11 mouse cellular contexts compared by ENCODE assay signal in genomic region chr1:119048988-119049387, GRCm38 (mm10). TPM values are rescaled to one million over a fixed set of nuclear protein-coding genes. Genes with fewer than 3 reads are reported as not detected.
DNase-seq lines count a peak whose midpoint lies in the region; ATAC-seq and TF ChIP-seq lines count a peak whose summit lies in the region.
"Had no signal": no experiment of that assay in that cellular context is flagged by ENCODE, and none has a peak within 500 bp of the region (broad histone marks: within the 10 kb centered on the region; RNA-seq: fewer than 3 reads in every experiment).

No protein-coding gene starts in this region.

- peak overlapping the region; percentile 30 for H3K9ac ChIP-seq in kidney, embryonic 16.5 days (replicated peaks; ENCODE audit: low read length)
- peak overlapping the region; percentile 79 for H3K9ac ChIP-seq in forebrain, embryonic 12.5 days
- peak overlapping the region; percentile 53 for H3K9ac ChIP-seq in limb, embryonic 14.5 days (ENCODE audit: low read depth, low read length, severe bottlenecking)

- no peak for TF ChIP-seq POLR2A in limb, embryonic 14.5 days (IDR thresholded peaks at IDR 0.05; ENCODE audit: borderline replicate concordance, extremely low read depth, insufficient read depth, insufficient read length)

- H3K9me3 ChIP-seq in kidney, embryonic 16.5 days (ENCODE audit: low read length): no peaks in the 10 kb centered on the region
- no peaks in the 10 kb centered on the region for H3K9me3 ChIP-seq in forebrain, embryonic 12.5 days
- H3K9me3 ChIP-seq in limb, embryonic 14.5 days (ENCODE audit: control insufficient read depth, low read length): no peaks in the 10 kb centered on the region

- H3K4me2 ChIP-seq in kidney, embryonic 16.5 days (replicated peaks; ENCODE audit: low read depth, low read length): peak overlapping the region; percentile 82
- H3K4me2 ChIP-seq in forebrain, embryonic 12.5 days: peak overlapping the region; percentile 83
- peak overlapping the region; percentile 92 for H3K4me2 ChIP-seq in limb, embryonic 14.5 days (replicated peaks; ENCODE audit: low read depth, low read length, severe bottlenecking)

- no peak for ATAC-seq in kidney, embryonic 16.5 days (ENCODE audit: low FRiP score, low TSS enrichment)
- no peak for ATAC-seq in forebrain, embryonic 12.5 days (ENCODE audit: low FRiP score)
- ATAC-seq in limb, embryonic 14.5 days (ENCODE audit: low FRiP score, low read depth): no peak
- ATAC-seq in cerebellum, adult (ENCODE audit: insufficient number of reproducible peaks, low FRiP score, low TSS enrichment): no peak

- WGBS in kidney, embryonic 16.5 days: 19% methylated on average over 11 of the region's 11 CpGs
- under 1% methylated on average over 11 of the region's 11 CpGs for WGBS in forebrain, embryonic 12.5 days
- 10% methylated on average over 11 of the region's 11 CpGs for WGBS in limb, embryonic 14.5 days

- no peak overlapping the region for H3K27ac ChIP-seq in kidney, embryonic 16.5 days (ENCODE audit: low read length)
- H3K27ac ChIP-seq in forebrain, embryonic 12.5 days: peak overlapping the region; percentile 98
- H3K27ac ChIP-seq in limb, embryonic 14.5 days (replicated peaks; ENCODE audit: low read depth, low read length): peak overlapping the region; percentile 67

- H3K27me3 ChIP-seq in kidney, embryonic 16.5 days (ENCODE audit: insufficient read depth, low read length): peaks cover 22% of the 10 kb centered on the region
- H3K27me3 ChIP-seq in forebrain, embryonic 12.5 days: peaks cover 42% of the 10 kb centered on the region
- no peaks in the 10 kb centered on the region for H3K27me3 ChIP-seq in limb, embryonic 14.5 days (ENCODE audit: control insufficient read depth, insufficient read depth, low read length)

- H3K4me3 ChIP-seq in kidney, embryonic 16.5 days (ENCODE audit: low read length): peak overlapping the region; percentile 10; the same call in 1 of the 2 replicates
- no peak overlapping the region for H3K4me3 ChIP-seq in forebrain, embryonic 12.5 days (replicated peaks)
- peak overlapping the region; percentile 53 for H3K4me3 ChIP-seq in limb, embryonic 14.5 days (replicated peaks; ENCODE audit: low read length)

- no peaks in the 10 kb centered on the region for H3K36me3 ChIP-seq in kidney, embryonic 16.5 days (ENCODE audit: insufficient read depth, low read length)
- H3K36me3 ChIP-seq in forebrain, embryonic 12.5 days (replicated peaks): no peaks in the 10 kb centered on the region
- H3K36me3 ChIP-seq in limb, embryonic 14.5 days (ENCODE audit: control insufficient read depth, insufficient read depth, low read length): no peaks in the 10 kb centered on the region

- peaks cover 45% of the 10 kb centered on the region for H3K4me1 ChIP-seq in kidney, embryonic 16.5 days (ENCODE audit: insufficient read depth, low read length)
- H3K4me1 ChIP-seq in forebrain, embryonic 12.5 days: peaks cover 80% of the 10 kb centered on the region
- H3K4me1 ChIP-seq in limb, embryonic 14.5 days (ENCODE audit: control insufficient read depth, insufficient read depth, low read length): peaks cover 33% of the 10 kb centered on the region

- DNase-seq in kidney, postnatal 10 days: no peak
- peak; percentile 94 for DNase-seq in ZHBTc4 (ENCODE audit: low read depth, low spot score)
- DNase-seq in limb, embryonic 14.5 days (ENCODE audit: low spot score): no peak
- no peak for DNase-seq in thymus, postnatal 0 days (ENCODE audit: low spot score)
- DNase-seq in adrenal gland, adult 2 months: no peak
- DNase-seq: right cerebral cortex, adult 18-20 months; thymus, postnatal 25 days had no signal

RNA-seq across cellular contexts. Expression of gene Gli2, which starts 4.4 kb away (rescaled TPM):
- polyA plus RNA-seq in kidney, embryonic 16.5 days (2015; fragmentation: Nextera tagmentation; extraction: Ambion mirVana): 6.5 and 7.3 TPM in 2 replicates
- 10.8 and 11.4 TPM in 2 replicates for polyA plus RNA-seq in forebrain, embryonic 12.5 days (2016; fragmentation: Nextera tagmentation; extraction: Ambion mirVana)
- 31.5 and 45.6 TPM in 2 replicates for polyA plus RNA-seq in limb, embryonic 14.5 days (2012; rRNA removed)
- polyA plus RNA-seq in limb, embryonic 14.5 days (2014; fragmentation: Nextera tagmentation; extraction: Ambion mirVana): 23.0 and 25.4 TPM in 2 replicates
- 0.66 and 0.68 TPM in 2 replicates for polyA plus RNA-seq in thymus, postnatal 0 days (2015; fragmentation: Nextera tagmentation; extraction: Ambion mirVana)
- total RNA-seq in adrenal gland, adult 2 months (2021): 1 to 10 TPM; 1.0 to 1.5 TPM
- 1.2 and 1.6 TPM in 2 replicates for polyA plus RNA-seq in adrenal gland, adult 2 months (2012; rRNA removed)
- total RNA-seq: megakaryocyte, adult 5-6 weeks had no signal
